Mouse (Mus musculus) myocyte (in vitro differentiated cells): ENCODE measurements around the gene Gprc5b. TPM values are rescaled to one million over a fixed set of nuclear protein-coding genes. Genes with fewer than 3 reads are reported as not detected.

Source experiments
- H3K27me3 ChIP-seq: one replicate; pipeline ENCODE4 v1.6.1; 2011; ENCODE audit not compliant: control insufficient read depth, insufficient read depth, insufficient read length
- H3K36me3 ChIP-seq: one replicate; pipeline ENCODE4 v1.6.1; 2011; ENCODE audit not compliant: control insufficient read depth, insufficient read depth
- H3K4me2 ChIP-seq: one replicate; pipeline ENCODE4 v1.6.1; 2011; ENCODE audit warnings: low read depth, control low read depth
- H3K4me3 ChIP-seq: one replicate; pipeline ENCODE4 v1.5.1; 2011; ENCODE audit warnings: mild to moderate bottlenecking, control low read depth, moderate library complexity
- H3K79me2 ChIP-seq: one replicate; pipeline ENCODE4 v1.6.1; 2011; ENCODE audit not compliant: control insufficient read depth, insufficient read depth
- H3ac ChIP-seq: one replicate; pipeline ENCODE4 v1.6.1; 2011; ENCODE audit not compliant: control insufficient read depth, insufficient read length
- CEBPB ChIP-seq: IDR thresholded peaks from 2 replicates; pipeline ENCODE4 v1.6.1; 2011; ENCODE audit warnings: mild to moderate bottlenecking, moderate library complexity; ENCODE audit not compliant: poor library complexity, insufficient read depth, severe bottlenecking
- E2F4 ChIP-seq: IDR thresholded peaks from one replicate; pipeline ENCODE4 v1.6.1; 2011; ENCODE audit warnings: mild to moderate bottlenecking, control low read depth, moderate library complexity; ENCODE audit not compliant: insufficient read depth
- MAX ChIP-seq: IDR thresholded peaks from one replicate; pipeline ENCODE4 v1.6.1; 2011; ENCODE audit warnings: low read depth, mild to moderate bottlenecking, control low read depth
- MYOD1 ChIP-seq, 3 experiments: IDR thresholded peaks; one replicate each; pipeline ENCODE4 v1.6.1; 2011; ENCODE audit warnings: control low read depth in 2 of 3, low read depth in 2 of 3, mild to moderate bottlenecking in 2 of 3, moderate library complexity in 1 of 3; ENCODE audit not compliant: insufficient read length in 2 of 3, control insufficient read depth in 1 of 3
- MYOG ChIP-seq, 3 experiments: IDR thresholded peaks; one replicate each; pipeline ENCODE4 v1.6.1; 2011; ENCODE audit warnings: control low read depth in 2 of 3, low read depth in 2 of 3, mild to moderate bottlenecking in 2 of 3; ENCODE audit not compliant: insufficient read length in 2 of 3, control insufficient read depth in 1 of 3, insufficient read depth in 1 of 3
- POLR2A ChIP-seq: IDR thresholded peaks from one replicate; pipeline ENCODE4 v1.6.1; 2011; ENCODE audit warnings: low read depth, mild to moderate bottlenecking, control low read depth, moderate library complexity; ENCODE audit not compliant: insufficient read length
- POLR2AphosphoS2 ChIP-seq: IDR thresholded peaks from one replicate; pipeline ENCODE4 v1.6.1; 2011; ENCODE audit warnings: low read depth, control low read depth; ENCODE audit not compliant: insufficient read length
- REST ChIP-seq: IDR thresholded peaks from one replicate; pipeline ENCODE4 v1.6.1; 2011; ENCODE audit warnings: mild to moderate bottlenecking, control low read depth, moderate library complexity; ENCODE audit not compliant: insufficient read depth, insufficient read length
- SRF ChIP-seq: IDR thresholded peaks from one replicate; pipeline ENCODE4 v1.6.1; 2011; ENCODE audit warnings: low read depth; ENCODE audit not compliant: control insufficient read depth, insufficient read length
- TCF12 ChIP-seq: IDR thresholded peaks from one replicate; pipeline ENCODE4 v1.6.1; 2011; ENCODE audit warnings: mild to moderate bottlenecking, control low read depth; ENCODE audit not compliant: poor library complexity, insufficient read depth, severe bottlenecking
- TCF3 ChIP-seq: IDR thresholded peaks from one replicate; pipeline ENCODE4 v1.6.1; 2011; ENCODE audit warnings: low read depth, control low read depth; ENCODE audit not compliant: insufficient read length
- USF1 ChIP-seq: IDR thresholded peaks from one replicate; pipeline ENCODE4 v1.6.1; 2011; ENCODE audit warnings: low read depth, mild to moderate bottlenecking, control low read depth, moderate library complexity
- polyA plus RNA-seq: library from polyadenylated mRNA; unstranded; fragments of >200 nt; fragmentation: generic; extraction: Trizol; gene quantifications from one replicate; pipeline ENCODE4 v1.2.1, GENCODE M21; 2012; ENCODE audit warnings: missing spikeins

Gene Gprc5b
- polyA plus RNA-seq, 1 experiment: 27.5 TPM

DNA sequence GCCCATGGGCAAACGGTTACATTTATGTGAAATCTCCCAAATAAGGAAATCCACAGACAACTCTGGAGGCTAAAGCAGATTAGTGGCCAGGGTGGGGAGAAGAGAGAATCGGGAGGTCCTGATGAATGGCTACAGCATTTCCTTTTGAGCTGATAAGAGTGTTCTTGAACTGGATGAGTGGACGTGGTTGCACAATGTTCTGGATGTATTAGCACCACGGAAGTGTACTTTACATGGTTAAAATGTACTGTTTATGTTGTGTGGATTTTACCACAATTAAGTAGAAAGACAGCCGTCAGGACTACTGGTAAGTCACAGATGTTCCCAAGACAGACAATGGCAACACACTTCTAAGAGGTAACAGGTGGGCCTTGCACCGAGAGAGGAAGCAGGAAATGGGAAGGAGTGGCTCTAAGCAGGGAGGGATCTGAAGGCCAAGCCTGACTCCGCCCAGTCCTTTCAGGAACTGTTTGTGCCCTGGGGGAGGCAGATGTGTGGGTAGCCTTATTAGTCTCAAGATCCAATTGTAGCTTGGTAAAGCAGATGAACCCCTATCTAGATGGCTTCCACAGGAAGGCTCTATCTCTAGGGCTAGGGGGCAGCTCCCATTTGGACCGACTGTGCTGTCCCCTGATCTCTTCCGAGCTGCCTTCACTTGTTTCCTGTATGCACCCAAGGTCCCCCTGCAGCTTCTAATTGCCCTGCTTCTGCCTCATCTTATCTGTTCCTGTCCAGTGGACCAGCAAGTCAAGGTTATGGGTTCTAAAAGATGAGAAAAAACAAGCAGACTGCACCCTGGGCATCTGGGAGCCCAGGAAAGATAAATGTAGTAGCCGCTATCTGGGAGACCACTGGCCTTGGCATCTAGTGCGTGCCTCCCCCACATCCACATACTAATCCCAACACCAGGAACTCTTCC is 57.3 kb downstream of the Gprc5b start:
- Histone ChIP-seq H3K36me3 (no peaks in the 10 kb centered on the region), H3K4me2 (no peak overlapping the region), H3K4me3 (no peak overlapping the region), H3ac (no peak overlapping the region), H3K27me3 (no peaks in the 10 kb centered on the region), H3K79me2 (no peaks in the 10 kb centered on the region)
- no peak for TF ChIP-seq CEBPB
- no peak for TF ChIP-seq MAX

DNA sequence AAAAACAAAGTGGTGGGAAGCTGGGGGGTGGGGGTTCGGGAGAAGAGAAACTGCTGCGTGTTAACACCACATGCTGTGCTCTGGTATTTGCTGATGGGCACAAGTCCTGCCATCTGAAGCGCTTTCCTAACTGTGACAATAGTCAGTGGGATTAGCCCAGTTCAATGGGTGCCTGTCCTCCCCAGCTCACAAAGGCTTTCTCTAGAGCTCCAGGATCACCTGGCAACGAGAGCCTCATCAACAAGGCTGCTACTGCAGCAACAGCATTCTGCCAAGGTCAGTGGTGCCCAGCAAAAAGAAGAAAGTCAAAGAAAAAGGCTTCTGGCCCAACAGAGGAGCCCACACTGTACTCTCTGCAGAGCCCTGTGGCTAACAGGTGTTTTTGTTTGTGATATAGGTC is 58.2 kb downstream of the Gprc5b start:
- Histone ChIP-seq H3K4me3 (no peak overlapping the region), H3K4me2 (no peak overlapping the region), H3ac (no peak overlapping the region), H3K27me3 (no peaks in the 10 kb centered on the region), H3K79me2 (no peaks in the 10 kb centered on the region), H3K36me3 (no peaks in the 10 kb centered on the region)
- TF ChIP-seq MYOD1 (IDR thresholded peaks at IDR 0.05; ENCODE audit: control insufficient read depth in 1 of 3, insufficient read length in 2 of 3, low read depth in 2 of 3) (no peak), CEBPB (no peak)

DNA sequence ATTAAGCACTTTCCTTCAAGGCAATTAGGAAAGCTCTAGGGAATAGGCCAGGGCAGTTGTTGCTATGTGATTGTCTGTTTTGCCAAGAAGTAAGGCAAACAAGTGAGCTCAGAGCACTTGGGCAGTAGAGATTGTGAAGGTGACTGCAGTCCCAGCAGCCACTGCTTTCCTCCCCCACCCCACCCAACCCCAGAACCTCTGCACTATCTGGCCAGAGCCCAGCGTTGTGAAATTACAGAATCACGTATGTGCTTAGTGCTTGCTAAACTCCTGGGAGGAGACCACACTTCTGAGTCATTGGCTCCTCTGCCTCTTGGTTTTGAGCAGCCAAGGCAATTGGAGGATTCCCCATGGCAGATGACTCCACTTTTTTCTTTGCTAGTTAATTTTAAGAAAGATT is 59.7 kb downstream of the Gprc5b start:
- no peak for TF ChIP-seq TCF3
- no peak for TF ChIP-seq E2F4
- TF ChIP-seq CEBPB: peak; percentile 75
- TF ChIP-seq USF1: no peak
- no peak for TF ChIP-seq SRF
- TF ChIP-seq TCF12: no peak
- TF ChIP-seq REST: no peak
- H3K4me2 ChIP-seq: peak overlapping the region; percentile 69
- H3K4me3 ChIP-seq: no peak overlapping the region
- no peaks in the 10 kb centered on the region for H3K36me3 ChIP-seq
- no peaks in the 10 kb centered on the region for H3K27me3 ChIP-seq
- H3ac ChIP-seq: no peak overlapping the region
- no peaks in the 10 kb centered on the region for H3K79me2 ChIP-seq

DNA sequence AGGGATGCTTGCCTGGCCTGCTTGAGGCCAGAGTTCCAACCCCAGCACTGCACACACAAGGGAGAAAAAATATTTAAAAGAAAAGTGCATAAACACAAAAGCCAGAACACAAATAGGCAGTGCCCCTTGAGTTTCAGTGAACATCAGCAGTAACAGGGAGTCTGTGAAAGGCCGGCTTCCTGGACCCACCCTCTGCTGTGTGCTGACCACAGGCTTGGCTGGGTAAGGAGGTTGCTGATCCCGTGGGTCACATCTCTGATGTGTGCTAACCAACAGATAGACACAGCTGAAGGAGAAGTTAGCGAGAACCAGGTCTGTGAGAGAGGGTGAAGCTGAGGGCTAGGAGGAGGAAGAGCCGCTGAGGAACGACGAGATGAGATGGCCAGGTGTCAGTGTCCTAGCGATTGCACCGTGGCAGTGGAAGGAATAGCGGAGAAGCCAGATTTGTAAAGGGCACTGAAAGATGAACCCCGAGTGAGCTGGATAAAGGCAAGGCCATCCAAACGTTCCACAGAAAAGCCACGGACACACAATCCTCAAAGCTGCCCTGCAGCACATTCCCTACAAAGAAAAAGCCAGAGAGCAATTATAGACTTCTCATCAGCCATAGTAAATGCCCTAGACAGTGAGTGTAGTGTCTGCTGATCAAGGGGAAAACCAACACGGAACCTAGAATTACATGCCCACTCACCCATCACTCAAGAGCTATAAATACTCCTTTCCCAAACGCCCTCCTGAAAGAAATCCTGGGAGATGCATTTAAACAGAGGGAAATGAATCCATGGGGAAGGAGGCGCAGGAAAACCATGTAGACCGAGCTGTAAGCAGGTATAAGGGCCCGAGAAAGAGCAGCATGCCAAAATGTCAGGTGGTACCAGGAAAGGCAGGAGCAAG is 63.3 kb downstream of the Gprc5b start:
- no peak for TF ChIP-seq USF1
- TF ChIP-seq SRF: no peak
- TF ChIP-seq POLR2A: peak; percentile 37
- TF ChIP-seq MYOG (IDR thresholded peaks at IDR 0.05; ENCODE audit: control insufficient read depth in 1 of 3, insufficient read depth in 1 of 3, insufficient read length in 2 of 3, low read depth in 2 of 3): peak in 1 of 3 experiments; percentile 43
- no peak for TF ChIP-seq TCF12
- no peak for TF ChIP-seq CEBPB
- no peak for TF ChIP-seq POLR2AphosphoS2
- no peak for TF ChIP-seq E2F4
- no peak for TF ChIP-seq REST
- TF ChIP-seq TCF3: no peak
- no peak for TF ChIP-seq MAX
- no peak for TF ChIP-seq MYOD1 (IDR thresholded peaks at IDR 0.05; ENCODE audit: control insufficient read depth in 1 of 3, insufficient read length in 2 of 3, low read depth in 2 of 3)
- Histone ChIP-seq H3ac (no peak overlapping the region), H3K36me3 (no peaks in the 10 kb centered on the region), H3K4me2 (peak overlapping the region; percentile 83), H3K4me3 (no peak overlapping the region), H3K79me2 (no peaks in the 10 kb centered on the region), H3K27me3 (no peaks in the 10 kb centered on the region)

DNA sequence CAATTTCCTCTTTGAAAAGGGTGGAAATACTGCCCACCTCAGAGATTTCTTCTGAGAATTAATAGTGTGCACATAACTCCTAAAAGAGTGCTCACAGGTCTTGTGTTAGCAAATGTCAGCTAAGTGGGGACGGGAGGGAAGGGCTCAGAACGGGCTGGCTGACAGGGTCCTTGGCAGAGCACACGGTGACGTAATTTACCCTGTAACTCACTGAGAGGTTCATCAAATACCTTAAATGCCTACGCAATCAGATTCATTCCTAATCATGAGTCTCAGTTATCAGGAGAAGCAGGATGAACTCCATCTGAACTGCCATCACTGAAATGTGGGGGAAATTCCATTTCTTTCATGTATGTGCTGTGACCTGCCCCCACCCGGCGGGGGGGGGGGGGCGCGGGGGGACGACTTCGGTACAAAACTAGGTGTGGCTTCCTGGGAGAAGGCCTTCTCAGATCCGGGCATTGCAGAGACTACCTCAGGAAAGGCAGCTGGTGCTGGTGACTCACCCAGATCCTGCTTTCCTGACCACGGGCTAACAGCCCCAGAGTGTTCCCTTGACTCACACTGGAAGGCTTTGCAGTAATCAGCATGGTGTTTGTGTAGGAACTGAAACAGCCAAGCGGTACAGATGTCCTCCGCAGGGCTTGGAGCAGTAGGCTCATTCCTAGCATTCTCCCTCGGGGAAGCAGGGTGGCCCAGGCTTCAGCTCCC is 65.3 kb downstream of the Gprc5b start:
- Histone ChIP-seq H3ac (no peak overlapping the region), H3K4me2 (peak overlapping the region; percentile 83), H3K79me2 (no peaks in the 10 kb centered on the region), H3K27me3 (no peaks in the 10 kb centered on the region), H3K4me3 (no peak overlapping the region), H3K36me3 (no peaks in the 10 kb centered on the region)
- peak; percentile 51 to 94 (median 90) for TF ChIP-seq MYOD1 (IDR thresholded peaks at IDR 0.05; ENCODE audit: control insufficient read depth in 1 of 3, insufficient read length in 2 of 3, low read depth in 2 of 3)
- TF ChIP-seq USF1: no peak
- peak; percentile 50 for TF ChIP-seq TCF3
- TF ChIP-seq MAX: peak; percentile 17
- TF ChIP-seq REST: no peak
- peak; percentile 70 to 92 (median 73) for TF ChIP-seq MYOG (IDR thresholded peaks at IDR 0.05; ENCODE audit: control insufficient read depth in 1 of 3, insufficient read depth in 1 of 3, insufficient read length in 2 of 3, low read depth in 2 of 3)
- peak; percentile 51 for TF ChIP-seq TCF12
- TF ChIP-seq POLR2A: peak; percentile 50
